Mouse (Mus musculus): Measurements from ENCODE around the gene Tnfrsf22.

DNA sequence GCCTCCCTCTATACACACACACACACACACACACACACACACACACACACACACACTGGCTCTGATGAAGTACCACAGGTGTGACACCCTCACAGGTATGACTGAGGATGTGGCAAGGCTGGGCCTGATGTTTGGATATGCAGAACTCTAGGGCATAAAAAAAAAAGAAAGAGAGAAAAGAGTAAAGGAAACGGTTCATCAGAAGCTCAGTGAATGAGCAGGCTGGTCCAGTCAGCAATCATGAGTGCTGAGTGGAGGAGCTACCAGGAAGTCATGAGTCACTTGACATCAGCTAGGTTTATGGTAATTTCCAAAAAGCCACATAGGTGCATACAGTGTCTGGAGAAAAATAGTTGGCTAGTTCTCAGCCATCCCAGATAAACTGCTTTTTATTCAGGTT, 20.0 kb downstream of the Tnfrsf22 start:
- no peak for TF ChIP-seq CTCF (IDR thresholded peaks at IDR 0.05; ENCODE audit: low read depth, low read length)
- TF ChIP-seq TAL1 (conservative IDR thresholded peaks at IDR 0.05; ENCODE audit: low read depth, low read length) = no peak
- no peak for TF ChIP-seq GATA1 (IDR thresholded peaks at IDR 0.05; ENCODE audit: borderline replicate concordance, low read length)
